Mouse (Mus musculus): ENCODE measurements around the gene Grb2. TPM values are rescaled to one million over a fixed set of nuclear protein-coding genes. Genes with fewer than 3 reads are reported as not detected.

Grb2 gene
- polyA plus RNA-seq, 1 experiment: not detected

GRCm38 (mm10) chr11:115672226-115672987 is 36.0 kb downstream of the Grb2 start:
- WGBS: 51% methylated on average over 7 of the region's 7 CpGs
- peaks cover 44% of the 10 kb centered on the region for H3K4me1 ChIP-seq (ENCODE audit: control insufficient read depth, insufficient read depth, low read length)
- peak overlapping the region; percentile 95 for H3K27ac ChIP-seq (ENCODE audit: insufficient read depth, low read depth, low read length)

DNA sequence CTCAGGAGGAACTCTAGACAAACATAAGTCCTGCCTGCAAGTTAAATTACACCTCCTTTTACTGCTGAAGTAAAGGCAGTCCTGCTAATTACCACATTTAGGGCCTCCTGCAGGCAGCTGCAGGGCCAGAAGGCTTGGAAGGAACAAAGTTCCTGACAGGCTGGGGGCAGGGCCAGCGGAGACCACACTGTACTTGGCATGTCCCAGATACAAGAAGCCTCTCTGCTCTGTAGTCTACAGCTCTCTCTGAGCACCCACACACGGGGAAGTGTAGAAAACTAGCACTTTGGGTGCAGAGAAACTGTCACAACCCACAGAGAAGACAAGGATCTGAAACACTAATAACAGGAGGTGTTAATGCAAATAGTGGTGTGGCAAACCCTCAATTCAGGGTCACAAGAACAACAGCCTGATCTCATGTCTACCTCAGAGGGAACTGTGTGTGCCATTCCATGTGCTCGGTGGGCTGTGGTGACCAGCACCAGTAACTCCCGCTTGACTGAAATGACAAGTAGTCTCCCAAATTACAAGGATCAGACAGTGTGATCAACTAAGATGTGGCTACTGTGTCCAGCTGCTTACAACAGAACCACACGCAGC is 37.8 kb downstream of the Grb2 start:
- no peak for TF ChIP-seq CTCF (IDR thresholded peaks at IDR 0.05; ENCODE audit: insufficient read depth, low read depth, low read length)
- no peak for TF ChIP-seq POLR2A (IDR thresholded peaks at IDR 0.05; ENCODE audit: insufficient read depth, low read depth, low read length)
- 10% methylated on average over 5 of the region's 5 CpGs for WGBS
- Histone ChIP-seq H3K4me1 (ENCODE audit: control insufficient read depth, insufficient read depth, low read length) (peaks cover 42% of the 10 kb centered on the region), H3K4me3 (ENCODE audit: insufficient read depth, low read depth, low read length) (no peak overlapping the region), H3K27ac (ENCODE audit: insufficient read depth, low read depth, low read length) (peak overlapping the region; percentile 92)

More at GRCm38 (mm10) chr11:115672226-115672987, 36.0 kb downstream of the Grb2 start:
- TF ChIP-seq CTCF (IDR thresholded peaks at IDR 0.05; ENCODE audit: insufficient read depth, low read depth, low read length) (no peak), POLR2A (IDR thresholded peaks at IDR 0.05; ENCODE audit: insufficient read depth, low read depth, low read length) (no peak)
- H3K4me3 ChIP-seq (ENCODE audit: insufficient read depth, low read depth, low read length): no peak overlapping the region

DNA sequence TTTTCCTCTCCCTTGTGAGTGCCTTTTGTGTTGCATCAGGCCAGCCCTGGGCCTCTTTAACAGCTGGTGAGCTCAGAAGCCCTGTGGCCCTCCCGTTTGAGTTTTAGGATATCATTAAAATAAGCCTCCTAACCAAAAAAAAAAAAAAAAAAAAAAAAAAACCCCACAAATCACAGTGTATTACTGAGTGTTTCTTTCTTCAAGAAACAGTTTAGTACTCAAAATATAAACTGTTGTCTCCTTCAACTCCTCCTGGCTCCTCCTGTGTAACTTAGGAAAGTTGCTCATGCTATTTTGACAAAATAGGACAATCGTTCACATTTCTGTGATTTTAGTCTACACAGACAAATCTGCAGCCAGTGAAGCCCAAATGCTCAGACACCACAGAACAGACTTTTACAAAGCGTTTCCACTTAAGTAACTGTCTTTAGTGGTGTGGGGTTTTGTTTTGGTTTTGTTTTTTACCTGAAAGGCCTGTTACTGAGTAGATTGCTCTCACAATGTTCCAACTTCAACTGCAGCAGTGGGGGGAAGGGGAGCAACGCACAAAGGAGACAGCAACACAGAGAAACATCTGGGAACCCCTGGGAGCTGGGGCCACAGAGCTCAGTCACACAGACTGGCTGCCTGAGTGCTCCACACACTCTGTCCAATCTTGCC is 44.6 kb downstream of the Grb2 start:
- WGBS: 25% methylated on average over 4 of the region's 4 CpGs
- peaks cover 43% of the 10 kb centered on the region for H3K4me1 ChIP-seq (ENCODE audit: control insufficient read depth, insufficient read depth, low read length)
- 0 out of 2 replicates have a peak overlapping the region, but pooled peaks have one; percentile 3 for H3K27ac ChIP-seq (ENCODE audit: insufficient read depth, low read depth, low read length)
- H3K4me3 ChIP-seq (ENCODE audit: insufficient read depth, low read depth, low read length): no peak overlapping the region
- TF ChIP-seq CTCF (IDR thresholded peaks at IDR 0.05; ENCODE audit: insufficient read depth, low read depth, low read length): no peak
- no peak for TF ChIP-seq POLR2A (IDR thresholded peaks at IDR 0.05; ENCODE audit: insufficient read depth, low read depth, low read length)

- no peak for TF ChIP-seq POLR2A (IDR thresholded peaks at IDR 0.05; ENCODE audit: insufficient read depth, low read depth, low read length)
- no peak for TF ChIP-seq CTCF (IDR thresholded peaks at IDR 0.05; ENCODE audit: insufficient read depth, low read depth, low read length)
- Histone ChIP-seq H3K27ac (ENCODE audit: insufficient read depth, low read depth, low read length) (peak overlapping the region; percentile 74), H3K4me3 (ENCODE audit: insufficient read depth, low read depth, low read length) (no peak overlapping the region), H3K4me1 (ENCODE audit: control insufficient read depth, insufficient read depth, low read length) (peaks cover 43% of the 10 kb centered on the region)
- 60% methylated on average over 4 of the region's 4 CpGs for WGBS
These were observed 48.0 kb downstream of the Grb2 start for GRCm38 (mm10) chr11:115660376-115660775.

DNA sequence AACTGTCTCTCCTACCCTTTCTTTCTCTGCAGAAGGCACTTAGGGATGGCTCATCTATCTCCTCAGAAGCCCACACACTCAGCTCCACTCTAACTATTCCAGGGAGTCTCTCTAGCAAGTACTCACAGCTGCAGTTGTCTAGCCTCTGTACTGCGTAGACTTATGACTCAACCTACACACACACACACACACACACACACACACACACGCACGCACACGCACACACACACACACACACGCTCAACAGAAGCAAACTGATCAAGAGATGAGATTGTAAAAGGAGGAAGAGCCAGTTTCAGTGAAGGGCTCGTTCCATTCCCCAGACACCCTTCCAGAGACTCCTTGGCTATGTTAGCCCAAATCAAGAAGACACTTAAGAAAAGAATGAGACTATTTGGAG is 49.9 kb downstream of the Grb2 start:
- Histone ChIP-seq H3K4me1 (ENCODE audit: control insufficient read depth, insufficient read depth, low read length) (peaks cover 37% of the 10 kb centered on the region), H3K4me3 (ENCODE audit: insufficient read depth, low read depth, low read length) (no peak overlapping the region), H3K27ac (ENCODE audit: insufficient read depth, low read depth, low read length) (peak overlapping the region; percentile 54)
- WGBS: 57% methylated on average over 6 of the region's 6 CpGs
- TF ChIP-seq CTCF (IDR thresholded peaks at IDR 0.05; ENCODE audit: insufficient read depth, low read depth, low read length): no peak
- no peak for TF ChIP-seq POLR2A (IDR thresholded peaks at IDR 0.05; ENCODE audit: insufficient read depth, low read depth, low read length)

DNA sequence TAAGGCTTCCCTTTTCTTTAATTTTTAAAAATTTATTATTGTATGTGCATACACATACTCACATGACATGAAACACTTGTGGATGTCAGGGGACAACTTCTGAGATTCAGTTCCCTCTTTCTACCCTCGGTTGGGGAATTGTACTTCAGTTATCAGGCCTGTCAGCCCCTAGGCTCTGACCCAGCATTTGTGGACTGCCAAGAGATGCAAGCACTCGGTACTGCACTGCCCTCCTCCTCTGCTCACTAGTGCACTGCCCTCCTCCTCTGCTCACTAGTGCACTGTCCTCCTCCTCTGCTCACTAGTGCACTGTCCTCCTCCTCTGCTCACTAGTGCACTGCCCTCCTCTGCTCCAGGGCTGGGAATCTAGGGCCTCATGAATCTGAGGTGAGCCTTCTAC is 54.3 kb downstream of the Grb2 start:
- no peak for TF ChIP-seq CTCF (IDR thresholded peaks at IDR 0.05; ENCODE audit: insufficient read depth, low read depth, low read length)
- TF ChIP-seq POLR2A (IDR thresholded peaks at IDR 0.05; ENCODE audit: insufficient read depth, low read depth, low read length): no peak
- no peak overlapping the region for H3K4me3 ChIP-seq (ENCODE audit: insufficient read depth, low read depth, low read length)
- 44% methylated on average over 2 of the region's 2 CpGs for WGBS
- peaks cover 37% of the 10 kb centered on the region for H3K4me1 ChIP-seq (ENCODE audit: control insufficient read depth, insufficient read depth, low read length)
- H3K27ac ChIP-seq (ENCODE audit: insufficient read depth, low read depth, low read length): 0 out of 2 replicates have a peak overlapping the region, but pooled peaks have one; percentile 61

- no peak for TF ChIP-seq POLR2A (IDR thresholded peaks at IDR 0.05; ENCODE audit: insufficient read depth, low read depth, low read length)
- TF ChIP-seq CTCF (IDR thresholded peaks at IDR 0.05; ENCODE audit: insufficient read depth, low read depth, low read length): no peak
- peaks cover 37% of the 10 kb centered on the region for H3K4me1 ChIP-seq (ENCODE audit: control insufficient read depth, insufficient read depth, low read length)
- WGBS: 38% methylated on average over 3 of the region's 3 CpGs
- H3K27ac ChIP-seq (ENCODE audit: insufficient read depth, low read depth, low read length): peak overlapping the region; percentile 17
- no peak overlapping the region for H3K4me3 ChIP-seq (ENCODE audit: insufficient read depth, low read depth, low read length)
These were observed 55.2 kb downstream of the Grb2 start for GRCm38 (mm10) chr11:115653194-115653593.

GRCm38 (mm10) chr11:115651680-115652079 is 56.7 kb downstream of the Grb2 start:
- Histone ChIP-seq H3K4me1 (ENCODE audit: control insufficient read depth, insufficient read depth, low read length) (peaks cover 33% of the 10 kb centered on the region), H3K4me3 (ENCODE audit: insufficient read depth, low read depth, low read length) (no peak overlapping the region), H3K27ac (ENCODE audit: insufficient read depth, low read depth, low read length) (no peak overlapping the region; the same call in 1 of the 2 replicates)
- TF ChIP-seq POLR2A (IDR thresholded peaks at IDR 0.05; ENCODE audit: insufficient read depth, low read depth, low read length) (no peak), CTCF (IDR thresholded peaks at IDR 0.05; ENCODE audit: insufficient read depth, low read depth, low read length) (no peak)
- WGBS: 62% methylated on average over 3 of the region's 3 CpGs

DNA sequence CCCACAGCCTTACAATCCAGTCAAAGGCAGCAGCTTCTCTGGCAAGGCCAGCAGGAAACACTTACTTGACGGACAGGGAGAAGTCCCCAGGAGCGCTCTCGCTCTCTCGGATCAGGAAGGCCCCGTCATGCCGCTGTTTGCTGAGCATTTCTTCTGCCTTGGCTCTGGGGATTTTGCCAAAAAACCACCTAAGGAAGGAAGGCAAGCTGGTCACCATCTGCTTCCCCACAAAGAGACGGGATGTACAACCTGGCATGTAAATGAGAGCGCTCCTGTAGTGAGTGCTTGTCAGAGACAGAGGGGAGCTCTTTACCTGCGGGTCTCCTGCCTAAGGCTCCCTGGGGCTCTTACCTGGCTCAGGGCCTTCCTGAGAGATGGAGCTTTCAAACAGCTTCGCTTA is 58.7 kb downstream of the Grb2 start:
- H3K27ac ChIP-seq (ENCODE audit: insufficient read depth, low read depth, low read length): peak overlapping the region; percentile 16; the same call in 1 of the 2 replicates

More for the DNA sequence above, 58.7 kb downstream of the Grb2 start:
- Histone ChIP-seq H3K4me1 (ENCODE audit: control insufficient read depth, insufficient read depth, low read length) (peaks cover 23% of the 10 kb centered on the region), H3K4me3 (ENCODE audit: insufficient read depth, low read depth, low read length) (no peak overlapping the region)
- TF ChIP-seq CTCF (IDR thresholded peaks at IDR 0.05; ENCODE audit: insufficient read depth, low read depth, low read length) (no peak), POLR2A (IDR thresholded peaks at IDR 0.05; ENCODE audit: insufficient read depth, low read depth, low read length) (no peak)
- 49% methylated on average over 10 of the region's 10 CpGs for WGBS
